Mouse (Mus musculus): ENCODE measurements around the gene Zfp365.

The Zfp365 gene

DNA sequence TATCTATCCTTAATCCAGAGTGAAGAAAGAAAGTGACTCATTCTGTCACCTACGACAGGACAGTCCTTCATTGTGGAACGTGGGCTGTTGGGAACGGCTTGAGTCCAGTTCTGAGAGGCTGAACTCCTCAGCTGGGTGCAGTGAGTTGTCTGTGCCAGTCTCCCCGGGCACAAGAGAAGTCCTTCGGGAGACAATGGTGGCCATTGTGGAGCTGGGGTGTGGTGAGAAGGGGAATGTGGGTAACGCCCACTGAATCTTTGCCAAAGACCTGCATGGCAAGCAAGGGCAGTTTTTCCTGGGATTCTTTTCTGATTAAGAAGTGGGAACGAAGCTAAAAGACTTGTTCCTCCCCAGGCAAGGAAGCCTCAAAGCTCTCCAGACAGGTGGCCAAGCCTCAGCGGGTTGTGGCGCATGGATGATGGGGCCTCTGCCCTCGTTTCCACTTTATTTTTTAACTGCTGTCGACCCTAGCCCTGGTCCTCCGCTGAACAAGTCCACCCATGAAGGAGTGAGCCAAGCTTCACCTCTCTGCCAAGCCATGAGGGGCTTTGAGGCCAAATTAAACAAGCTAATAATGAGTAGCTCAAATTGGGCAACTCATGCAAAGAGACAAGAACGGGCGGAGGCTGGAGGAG is 66.3 kb downstream of the Zfp365 start:
- DNase-seq (ENCODE audit: low spot score in 2 of 2) = no peak

DNA sequence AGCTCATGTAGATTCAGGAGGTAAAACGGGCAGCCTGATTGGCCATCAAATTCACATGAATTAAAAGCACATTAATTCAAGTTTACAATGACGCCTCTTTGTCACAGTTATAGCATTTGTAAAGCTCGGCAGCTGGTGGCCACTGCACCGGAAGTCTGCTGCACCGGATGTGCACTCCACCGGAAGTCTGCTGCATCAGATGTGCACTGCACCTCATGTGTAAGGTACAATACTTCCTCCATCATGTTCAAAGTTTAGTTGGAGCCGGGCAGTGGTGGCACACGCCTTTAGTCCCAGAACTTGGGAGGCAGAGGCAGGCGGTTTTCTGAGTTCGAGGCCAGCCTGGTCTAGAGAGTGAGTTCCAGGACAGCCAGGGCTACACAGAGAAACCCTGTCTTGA is 70.9 kb downstream of the Zfp365 start:
- DNase-seq (ENCODE audit: low spot score in 2 of 2) = no peak

DNA sequence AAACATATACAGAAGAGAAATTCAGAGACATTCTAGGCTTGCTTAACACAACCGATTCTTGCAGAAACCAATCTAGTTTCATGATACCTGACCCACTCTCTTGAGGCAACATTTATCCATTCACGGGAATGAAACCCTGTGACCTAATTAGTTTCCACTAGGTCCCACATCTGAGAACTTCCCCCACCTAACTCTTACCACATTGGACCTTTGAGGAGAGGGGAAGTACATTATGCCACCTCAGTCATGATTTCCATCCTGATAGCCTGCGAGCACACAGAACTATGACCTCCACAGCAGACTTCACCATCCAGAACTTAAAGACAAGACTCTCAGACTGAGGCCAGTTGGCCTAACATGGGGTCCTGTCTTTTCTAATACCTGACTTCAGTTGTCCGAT is 71.7 kb downstream of the Zfp365 start:
- no peak for DNase-seq (ENCODE audit: low spot score in 2 of 2)

DNA sequence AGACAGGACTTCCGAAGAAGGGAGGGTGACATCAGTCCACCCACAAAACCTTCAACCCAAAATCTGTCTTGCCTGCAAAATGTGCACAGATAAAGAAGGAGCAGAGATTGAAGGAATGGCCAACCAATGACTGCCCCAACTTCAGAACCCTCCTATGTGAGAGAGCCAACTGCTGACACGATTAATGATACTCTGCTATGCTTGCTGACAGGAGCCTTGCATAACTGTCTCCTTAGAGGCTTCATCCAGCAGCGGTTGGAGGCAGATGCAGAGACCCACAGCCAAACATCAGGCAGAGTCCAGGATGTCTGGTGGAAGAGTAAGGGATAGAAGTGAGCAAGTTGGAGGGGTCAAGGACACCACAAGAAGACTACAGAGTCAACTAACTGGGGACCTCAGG is 73.3 kb downstream of the Zfp365 start:
- no peak for DNase-seq (ENCODE audit: low spot score in 2 of 2)

GRCm38 (mm10) chr10:67836426-67836825 is 76.0 kb downstream of the Zfp365 start:
- DNase-seq (ENCODE audit: low spot score in 2 of 2) = peak in 1 of 2 experiments; percentile 2
